Mouse (Mus musculus): Measurements from ENCODE around the gene Nlrx1. TPM values are rescaled to one million over a fixed set of nuclear protein-coding genes. Genes with fewer than 3 reads are reported as not detected.

The Nlrx1 gene
- 7.2 TPM for polyA plus RNA-seq (2012; fragmentation: generic; extraction: Trizol)

- Histone ChIP-seq H3ac (ENCODE audit: control insufficient read depth, insufficient read length) (peak within 1 kb of the TSS; percentile 93), H3K4me2 (ENCODE audit: low read depth) (peak within 1 kb of the TSS; percentile 66), H3K79me2 (ENCODE audit: control insufficient read depth, insufficient read depth) (no peaks in the 10 kb centered on the region), H3K36me3 (ENCODE audit: control insufficient read depth, insufficient read depth) (no peaks in the 10 kb centered on the region), H3K27me3 (ENCODE audit: control insufficient read depth, insufficient read depth, insufficient read length) (no peaks in the 10 kb centered on the region), H3K4me3 (peak within 1 kb of the TSS; percentile 20)
- no peak for TF ChIP-seq E2F4 (IDR thresholded peaks at IDR 0.05; ENCODE audit: insufficient read depth)
- no peak for TF ChIP-seq MAX (IDR thresholded peaks at IDR 0.05; ENCODE audit: low read depth)
- TF ChIP-seq MYOG (IDR thresholded peaks at IDR 0.05; ENCODE audit: control insufficient read depth in 1 of 3, insufficient read depth in 1 of 3, insufficient read length in 2 of 3, low read depth in 2 of 3): no peak
- no peak for TF ChIP-seq TCF3 (IDR thresholded peaks at IDR 0.05; ENCODE audit: insufficient read length, low read depth)
- no peak for TF ChIP-seq CEBPB (IDR thresholded peaks at IDR 0.05; ENCODE audit: insufficient read depth, poor library complexity, severe bottlenecking)
- no peak for TF ChIP-seq MYOD1 (IDR thresholded peaks at IDR 0.05; ENCODE audit: control insufficient read depth in 1 of 3, insufficient read length in 2 of 3, low read depth in 2 of 3)
- TF ChIP-seq SRF (IDR thresholded peaks at IDR 0.05; ENCODE audit: control insufficient read depth, insufficient read length, low read depth): no peak
- no peak for TF ChIP-seq USF1 (IDR thresholded peaks at IDR 0.05; ENCODE audit: low read depth)
- no peak for TF ChIP-seq TCF12 (IDR thresholded peaks at IDR 0.05; ENCODE audit: insufficient read depth, poor library complexity, severe bottlenecking)
- TF ChIP-seq REST (IDR thresholded peaks at IDR 0.05; ENCODE audit: insufficient read depth, insufficient read length): no peak
- no peak for TF ChIP-seq POLR2A (IDR thresholded peaks at IDR 0.05; ENCODE audit: insufficient read length, low read depth)
- no peak for TF ChIP-seq POLR2AphosphoS2 (IDR thresholded peaks at IDR 0.05; ENCODE audit: insufficient read length, low read depth)
Measured at GRCm38 (mm10) chr9:44268432-44268831, at the start of gene Nlrx1. Gene Nlrx1 (minus strand): TSS chr9:44268599.

GRCm38 (mm10) chr9:44317452-44317851 is 49.1 kb upstream of the Nlrx1 start:
- Histone ChIP-seq H3K79me2 (ENCODE audit: control insufficient read depth, insufficient read depth) (no peaks in the 10 kb centered on the region), H3K4me2 (ENCODE audit: low read depth) (no peak overlapping the region), H3ac (ENCODE audit: control insufficient read depth, insufficient read length) (no peak overlapping the region), H3K36me3 (ENCODE audit: control insufficient read depth, insufficient read depth) (no peaks in the 10 kb centered on the region), H3K27me3 (ENCODE audit: control insufficient read depth, insufficient read depth, insufficient read length) (no peaks in the 10 kb centered on the region), H3K4me3 (no peak overlapping the region)
- TF ChIP-seq MYOD1 (IDR thresholded peaks at IDR 0.05; ENCODE audit: control insufficient read depth in 1 of 3, insufficient read length in 2 of 3, low read depth in 2 of 3): no peak
- TF ChIP-seq MAX (IDR thresholded peaks at IDR 0.05; ENCODE audit: low read depth): no peak
- no peak for TF ChIP-seq REST (IDR thresholded peaks at IDR 0.05; ENCODE audit: insufficient read depth, insufficient read length)
- no peak for TF ChIP-seq POLR2AphosphoS2 (IDR thresholded peaks at IDR 0.05; ENCODE audit: insufficient read length, low read depth)
- no peak for TF ChIP-seq USF1 (IDR thresholded peaks at IDR 0.05; ENCODE audit: low read depth)
- TF ChIP-seq SRF (IDR thresholded peaks at IDR 0.05; ENCODE audit: control insufficient read depth, insufficient read length, low read depth): no peak

GRCm38 (mm10) chr9:44314910-44315309 is 46.5 kb upstream of the Nlrx1 start:
- no peak overlapping the region for H3K4me2 ChIP-seq (ENCODE audit: low read depth)
- H3K36me3 ChIP-seq (ENCODE audit: control insufficient read depth, insufficient read depth): peaks cover 3% of the 10 kb centered on the region
- no peaks in the 10 kb centered on the region for H3K27me3 ChIP-seq (ENCODE audit: control insufficient read depth, insufficient read depth, insufficient read length)
- H3K4me3 ChIP-seq: no peak overlapping the region
- no peak overlapping the region for H3ac ChIP-seq (ENCODE audit: control insufficient read depth, insufficient read length)
- no peaks in the 10 kb centered on the region for H3K79me2 ChIP-seq (ENCODE audit: control insufficient read depth, insufficient read depth)
- no peak for TF ChIP-seq MYOD1 (IDR thresholded peaks at IDR 0.05; ENCODE audit: control insufficient read depth in 1 of 3, insufficient read length in 2 of 3, low read depth in 2 of 3)
- TF ChIP-seq TCF3 (IDR thresholded peaks at IDR 0.05; ENCODE audit: insufficient read length, low read depth): no peak
- no peak for TF ChIP-seq MAX (IDR thresholded peaks at IDR 0.05; ENCODE audit: low read depth)
- TF ChIP-seq USF1 (IDR thresholded peaks at IDR 0.05; ENCODE audit: low read depth): no peak
- TF ChIP-seq POLR2A (IDR thresholded peaks at IDR 0.05; ENCODE audit: insufficient read length, low read depth): no peak

GRCm38 (mm10) chr9:44314257-44314547 is 45.8 kb upstream of the Nlrx1 start:
- no peak overlapping the region for H3K4me2 ChIP-seq (ENCODE audit: low read depth)
- no peak overlapping the region for H3K4me3 ChIP-seq
- no peak for TF ChIP-seq USF1 (IDR thresholded peaks at IDR 0.05; ENCODE audit: low read depth)
- no peak for TF ChIP-seq POLR2A (IDR thresholded peaks at IDR 0.05; ENCODE audit: insufficient read length, low read depth)
- TF ChIP-seq E2F4 (IDR thresholded peaks at IDR 0.05; ENCODE audit: insufficient read depth): no peak
- no peak for TF ChIP-seq MAX (IDR thresholded peaks at IDR 0.05; ENCODE audit: low read depth)
- no peak for TF ChIP-seq CEBPB (IDR thresholded peaks at IDR 0.05; ENCODE audit: insufficient read depth, poor library complexity, severe bottlenecking)
- TF ChIP-seq TCF12 (IDR thresholded peaks at IDR 0.05; ENCODE audit: insufficient read depth, poor library complexity, severe bottlenecking): no peak
- TF ChIP-seq TCF3 (IDR thresholded peaks at IDR 0.05; ENCODE audit: insufficient read length, low read depth): no peak
- TF ChIP-seq MYOD1 (IDR thresholded peaks at IDR 0.05; ENCODE audit: control insufficient read depth in 1 of 3, insufficient read length in 2 of 3, low read depth in 2 of 3): no peak
- no peak for TF ChIP-seq REST (IDR thresholded peaks at IDR 0.05; ENCODE audit: insufficient read depth, insufficient read length)
- TF ChIP-seq POLR2AphosphoS2 (IDR thresholded peaks at IDR 0.05; ENCODE audit: insufficient read length, low read depth): no peak
- no peaks in the 10 kb centered on the region for H3K27me3 ChIP-seq (ENCODE audit: control insufficient read depth, insufficient read depth, insufficient read length)
- no peaks in the 10 kb centered on the region for H3K79me2 ChIP-seq (ENCODE audit: control insufficient read depth, insufficient read depth)
- H3K36me3 ChIP-seq (ENCODE audit: control insufficient read depth, insufficient read depth): peaks cover 3% of the 10 kb centered on the region
- no peak overlapping the region for H3ac ChIP-seq (ENCODE audit: control insufficient read depth, insufficient read length)

GRCm38 (mm10) chr9:44313476-44314256 is 45.3 kb upstream of the Nlrx1 start:
- no peak overlapping the region for H3K4me3 ChIP-seq
- H3K79me2 ChIP-seq (ENCODE audit: control insufficient read depth, insufficient read depth): no peaks in the 10 kb centered on the region
- no peak overlapping the region for H3K4me2 ChIP-seq (ENCODE audit: low read depth)
- peaks cover 3% of the 10 kb centered on the region for H3K36me3 ChIP-seq (ENCODE audit: control insufficient read depth, insufficient read depth)
- H3K27me3 ChIP-seq (ENCODE audit: control insufficient read depth, insufficient read depth, insufficient read length): no peaks in the 10 kb centered on the region
- TF ChIP-seq REST (IDR thresholded peaks at IDR 0.05; ENCODE audit: insufficient read depth, insufficient read length) (no peak), TCF12 (IDR thresholded peaks at IDR 0.05; ENCODE audit: insufficient read depth, poor library complexity, severe bottlenecking) (no peak), MYOG (IDR thresholded peaks at IDR 0.05; ENCODE audit: control insufficient read depth in 1 of 3, insufficient read depth in 1 of 3, insufficient read length in 2 of 3, low read depth in 2 of 3) (no peak), E2F4 (IDR thresholded peaks at IDR 0.05; ENCODE audit: insufficient read depth) (no peak), SRF (IDR thresholded peaks at IDR 0.05; ENCODE audit: control insufficient read depth, insufficient read length, low read depth) (no peak), POLR2A (IDR thresholded peaks at IDR 0.05; ENCODE audit: insufficient read length, low read depth) (no peak), MYOD1 (IDR thresholded peaks at IDR 0.05; ENCODE audit: control insufficient read depth in 1 of 3, insufficient read length in 2 of 3, low read depth in 2 of 3) (no peak), POLR2AphosphoS2 (IDR thresholded peaks at IDR 0.05; ENCODE audit: insufficient read length, low read depth) (no peak), TCF3 (IDR thresholded peaks at IDR 0.05; ENCODE audit: insufficient read length, low read depth) (no peak), USF1 (IDR thresholded peaks at IDR 0.05; ENCODE audit: low read depth) (no peak), MAX (IDR thresholded peaks at IDR 0.05; ENCODE audit: low read depth) (no peak)
- H3ac ChIP-seq (ENCODE audit: control insufficient read depth, insufficient read length): no peak overlapping the region

Measured in myocyte (in vitro differentiated cells).